Mouse (Mus musculus) liver, embryonic 11.5 days (tissue): ENCODE measurements around the gene Tox3. TPM values are rescaled to one million over a fixed set of nuclear protein-coding genes. Genes with fewer than 3 reads are reported as not detected.

Experiments used
- ATAC-seq: fragments of 200-750 bp; cut with Nextera tagmentation; replicated peaks from 2 replicates; pipeline ENCODE4 v1.8.0; 2017; ENCODE audit warnings: moderate number of reproducible peaks, mild to moderate bottlenecking, moderate TSS enrichment, moderate library complexity; ENCODE audit not compliant: low FRiP score
- DNase-seq: peaks from one replicate; pipeline ENCODE4 v3.0.0-alpha.2; 2017; ENCODE audit warnings: low spot score
- H3K27ac ChIP-seq: fragments of 300-500 bp; sonication (generic); 2 replicates; pipeline ENCODE4 v1.5.1; 2014; ENCODE audit warnings: mild to moderate bottlenecking, low read depth, low read length, control low read depth
- H3K27me3 ChIP-seq: fragments of 300-500 bp; sonication (generic); replicated peaks from 2 replicates; pipeline ENCODE4 v1.6.1; 2014; ENCODE audit warnings: low read length, mixed read lengths; ENCODE audit not compliant: control insufficient read depth, insufficient read depth
- H3K36me3 ChIP-seq: fragments of 300-500 bp; sonication (generic); 2 replicates; pipeline ENCODE4 v1.6.1; 2014; ENCODE audit warnings: mild to moderate bottlenecking, low read length, moderate library complexity, mixed read lengths; ENCODE audit not compliant: control insufficient read depth, insufficient read depth
- H3K4me1 ChIP-seq: fragments of 300-500 bp; sonication (generic); replicated peaks from 2 replicates; pipeline ENCODE4 v1.6.1; 2014; ENCODE audit warnings: low read length, mixed read lengths; ENCODE audit not compliant: control insufficient read depth, insufficient read depth
- H3K4me2 ChIP-seq: fragments of 300-500 bp; sonication (generic); 2 replicates; pipeline ENCODE4 v1.6.1; 2014; ENCODE audit warnings: mild to moderate bottlenecking, control low read depth, moderate library complexity
- H3K4me3 ChIP-seq: fragments of 300-500 bp; sonication (generic); 2 replicates; pipeline ENCODE4 v1.5.1; 2014; ENCODE audit warnings: low read depth, low read length, control low read depth
- H3K9ac ChIP-seq: fragments of 300-500 bp; sonication (generic); 2 replicates; pipeline ENCODE4 v1.6.1; 2014; ENCODE audit warnings: low read depth, low read length, control low read depth
- H3K9me3 ChIP-seq: fragments of 300-500 bp; sonication (generic); 2 replicates; pipeline ENCODE4 v1.6.1; 2016; ENCODE audit warnings: low read length, inconsistent platforms, mixed read lengths; ENCODE audit not compliant: control insufficient read depth
- WGBS: fragments of 180-500 bp; shearing (Covaris S2); extraction: QIAGEN DNeasy Blood & Tissue Kit; methylation state at CpG from one replicate; pipeline ENCODE4 v1.1.7; 2014; 5-methylcytosine and 5-hydroxymethylcytosine counted together
- polyA plus RNA-seq: library from polyadenylated mRNA; unstranded; fragments of >200 nt; fragmentation: Nextera tagmentation; extraction: Ambion mirVana; gene quantifications from 2 replicates; pipeline ENCODE4 v1.2.1, GENCODE M21; 2014

The Tox3 gene
- polyA plus RNA-seq, 1 experiment from 2014 or later: 1.8 TPM

GRCm38 (mm10) chr8:90346880-90347535, 1.1 kb downstream of the Tox3 start:
- Histone ChIP-seq H3K27me3 (peaks cover 43% of the 10 kb centered on the region), H3K36me3 (no peaks in the 10 kb centered on the region), H3K27ac (no peak overlapping the region), H3K9me3 (no peaks in the 10 kb centered on the region), H3K4me3 (peak overlapping the region; percentile 62), H3K9ac (no peak overlapping the region), H3K4me2 (peak overlapping the region; percentile 75), H3K4me1 (peaks cover 2% of the 10 kb centered on the region; the same call in 1 of the 2 replicates)
- ATAC-seq (no peak), DNase-seq (no peak)
- WGBS: 6% methylated on average over 21 of the region's 21 CpGs

- 44% methylated on average over 13 of the region's 13 CpGs for WGBS
- no peak overlapping the region for H3K9ac ChIP-seq
- no peak overlapping the region for H3K27ac ChIP-seq
- DNase-seq (no peak), ATAC-seq (no peak)
- no peaks in the 10 kb centered on the region for H3K9me3 ChIP-seq
- no peaks in the 10 kb centered on the region for H3K36me3 ChIP-seq
- H3K4me2 ChIP-seq: peak overlapping the region; percentile 75
- H3K27me3 ChIP-seq: peaks cover 43% of the 10 kb centered on the region
- H3K4me3 ChIP-seq: peak overlapping the region; percentile 62
- H3K4me1 ChIP-seq: peaks cover 2% of the 10 kb centered on the region; the same call in 1 of the 2 replicates
Observed at GRCm38 (mm10) chr8:90346138-90346879, 1.8 kb downstream of the Tox3 start.

- no peak overlapping the region for H3K27ac ChIP-seq
- H3K4me1 ChIP-seq: no peaks in the 10 kb centered on the region
- H3K36me3 ChIP-seq: no peaks in the 10 kb centered on the region
- H3K27me3 ChIP-seq: no peaks in the 10 kb centered on the region
- DNase-seq: no peak
- no peak overlapping the region for H3K4me2 ChIP-seq
- H3K9ac ChIP-seq: no peak overlapping the region
- no peak for ATAC-seq
- no peak overlapping the region for H3K4me3 ChIP-seq
- H3K9me3 ChIP-seq: no peaks in the 10 kb centered on the region
- 84% methylated on average over 6 of the region's 7 CpGs for WGBS
Observed at GRCm38 (mm10) chr8:90330377-90331285, 17.5 kb downstream of the Tox3 start.

- Histone ChIP-seq H3K9me3 (no peaks in the 10 kb centered on the region), H3K4me3 (no peak overlapping the region), H3K9ac (no peak overlapping the region), H3K4me1 (no peaks in the 10 kb centered on the region), H3K4me2 (no peak overlapping the region), H3K27ac (no peak overlapping the region), H3K36me3 (no peaks in the 10 kb centered on the region), H3K27me3 (no peaks in the 10 kb centered on the region)
- DNase-seq (no peak), ATAC-seq (no peak)
- 19% methylated on average over 4 of the region's 4 CpGs for WGBS
Observed at GRCm38 (mm10) chr8:90323824-90324223, 24.3 kb downstream of the Tox3 start.

GRCm38 (mm10) chr8:90322701-90323439, 25.3 kb downstream of the Tox3 start:
- H3K27me3 ChIP-seq: no peaks in the 10 kb centered on the region
- 77% methylated on average over 8 of the region's 8 CpGs for WGBS
- ATAC-seq (no peak), DNase-seq (no peak)
- H3K4me2 ChIP-seq: no peak overlapping the region
- H3K4me3 ChIP-seq: no peak overlapping the region
- no peak overlapping the region for H3K9ac ChIP-seq
- H3K4me1 ChIP-seq: no peaks in the 10 kb centered on the region
- no peak overlapping the region for H3K27ac ChIP-seq
- no peaks in the 10 kb centered on the region for H3K36me3 ChIP-seq
- no peaks in the 10 kb centered on the region for H3K9me3 ChIP-seq

GRCm38 (mm10) chr8:90321255-90321654, 26.9 kb downstream of the Tox3 start:
- H3K4me2 ChIP-seq: no peak overlapping the region
- H3K27me3 ChIP-seq: no peaks in the 10 kb centered on the region
- WGBS: 93% methylated on average over 1 of the region's 1 CpGs
- H3K9me3 ChIP-seq: no peaks in the 10 kb centered on the region
- no peaks in the 10 kb centered on the region for H3K4me1 ChIP-seq
- ATAC-seq (no peak), DNase-seq (no peak)
- no peak overlapping the region for H3K9ac ChIP-seq
- no peak overlapping the region for H3K27ac ChIP-seq
- no peak overlapping the region for H3K4me3 ChIP-seq
- no peaks in the 10 kb centered on the region for H3K36me3 ChIP-seq

GRCm38 (mm10) chr8:90314312-90314711, 33.8 kb downstream of the Tox3 start:
- no peak overlapping the region for H3K4me2 ChIP-seq
- ATAC-seq (no peak), DNase-seq (no peak)
- H3K27ac ChIP-seq: no peak overlapping the region
- no peaks in the 10 kb centered on the region for H3K9me3 ChIP-seq
- no peaks in the 10 kb centered on the region for H3K27me3 ChIP-seq
- no peaks in the 10 kb centered on the region for H3K4me1 ChIP-seq
- 82% methylated on average over 7 of the region's 7 CpGs for WGBS
- H3K36me3 ChIP-seq: no peaks in the 10 kb centered on the region
- H3K9ac ChIP-seq: no peak overlapping the region
- no peak overlapping the region for H3K4me3 ChIP-seq

- ATAC-seq (no peak), DNase-seq (no peak)
- no peaks in the 10 kb centered on the region for H3K4me1 ChIP-seq
- 81% methylated on average over 12 of the region's 12 CpGs for WGBS
- no peaks in the 10 kb centered on the region for H3K27me3 ChIP-seq
- H3K4me2 ChIP-seq: no peak overlapping the region
- H3K9me3 ChIP-seq: 0 out of 2 replicates have a peak, but pooled peaks cover 3% of the 10 kb centered on the region
- no peak overlapping the region for H3K4me3 ChIP-seq
- no peak overlapping the region for H3K27ac ChIP-seq
- no peak overlapping the region for H3K9ac ChIP-seq
- H3K36me3 ChIP-seq: no peaks in the 10 kb centered on the region
Observed at GRCm38 (mm10) chr8:90302951-90303350, 45.2 kb downstream of the Tox3 start.
